36 mouse cellular contexts compared by ENCODE assay signal in the genomic region with DNA sequence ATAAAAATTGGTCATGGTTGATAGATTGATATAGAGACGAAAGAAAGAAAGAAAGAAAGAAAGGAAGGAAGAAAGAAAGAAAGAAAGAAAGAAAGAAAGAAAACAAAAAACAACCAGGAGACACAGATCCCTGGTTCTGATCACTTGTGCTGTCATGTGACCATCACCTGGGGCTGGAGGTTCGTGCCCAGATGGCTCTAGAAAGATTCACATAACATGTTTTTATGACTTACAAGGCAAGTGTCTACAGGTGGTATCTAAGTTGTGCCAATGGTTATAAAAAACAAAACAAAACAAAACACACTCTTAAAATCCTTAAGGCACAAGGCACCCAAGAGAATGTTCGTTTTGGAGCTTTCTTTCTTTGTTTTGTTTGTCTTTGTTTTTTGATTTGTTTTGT. TPM values are rescaled to one million over a fixed set of nuclear protein-coding genes. Genes with fewer than 3 reads are reported as not detected.
"Had no signal": no experiment of that assay in that cellular context is flagged by ENCODE, and none has a peak within 500 bp of the region (broad histone marks: within the 10 kb centered on the region; RNA-seq: fewer than 3 reads in every experiment).

No protein-coding gene starts in this region.

- H3K27me3 ChIP-seq: heart, embryonic 12.5 days; heart, embryonic 13.5 days; heart, embryonic 15.5 days; hindbrain, embryonic 12.5 days; hindbrain, embryonic 13.5 days; hindbrain, embryonic 15.5 days; intestine, embryonic 15.5 days; kidney, embryonic 15.5 days had no signal

- ATAC-seq: hindbrain, embryonic 16.5 days; hindbrain, postnatal 0 days; inflammation-experienced regulatory T-cells, adult 6 months; intestine, embryonic 15.5 days; intestine, embryonic 16.5 days; intestine, postnatal 0 days had no signal

- H3K4me2 ChIP-seq: heart, embryonic 11.5 days; heart, embryonic 12.5 days; heart, embryonic 13.5 days; heart, embryonic 15.5 days; hindbrain, embryonic 12.5 days; hindbrain, embryonic 13.5 days; hindbrain, embryonic 14.5 days; hindbrain, embryonic 15.5 days; intestine, embryonic 15.5 days; kidney, embryonic 15.5 days had no signal

- H3K9ac ChIP-seq: heart, embryonic 12.5 days; heart, embryonic 13.5 days; heart, embryonic 15.5 days; hindbrain, embryonic 12.5 days; hindbrain, embryonic 13.5 days; hindbrain, embryonic 14.5 days; hindbrain, embryonic 15.5 days; intestine, embryonic 15.5 days; kidney, embryonic 15.5 days had no signal

- DNase-seq: heart, postnatal 10 days; heart, postnatal 14 days; heart, postnatal 36 days; heart, postnatal 4 days; kidney, adult 11 months; kidney, adult 18-20 months; kidney, adult 2 months; kidney, adult 8-10 months; kidney, adult 9 months; kidney, postnatal 10 days; kidney, postnatal 14 days; kidney, postnatal 25 days; kidney, postnatal 36 days; kidney, postnatal 4 days; layer of hippocampus, adult 9-11 months; layer of hippocampus, postnatal 36 days had no signal

- H3K9me3 ChIP-seq: heart, embryonic 13.5 days; hindbrain, embryonic 10.5 days; hindbrain, embryonic 12.5 days; hindbrain, embryonic 13.5 days; hindbrain, embryonic 15.5 days; intestine, embryonic 15.5 days; kidney, embryonic 15.5 days had no signal

- H3K27ac ChIP-seq: heart, embryonic 13.5 days; heart, embryonic 15.5 days; hindbrain, embryonic 10.5 days; hindbrain, embryonic 12.5 days; hindbrain, embryonic 13.5 days; hindbrain, embryonic 14.5 days; hindbrain, embryonic 15.5 days; hindbrain, postnatal 0 days; intestine, embryonic 15.5 days; kidney, embryonic 15.5 days; kidney, postnatal 0 days; left cerebral cortex, adult 2 months had no signal

- H3K36me3 ChIP-seq: heart, embryonic 12.5 days; heart, embryonic 13.5 days; heart, embryonic 15.5 days; hindbrain, embryonic 10.5 days; hindbrain, embryonic 12.5 days; hindbrain, embryonic 13.5 days; hindbrain, embryonic 15.5 days; intestine, embryonic 15.5 days; kidney, embryonic 15.5 days had no signal

- H3K4me1 ChIP-seq: hindbrain, embryonic 15.5 days; intestine, embryonic 15.5 days had no signal

- H3K4me3 ChIP-seq: heart, embryonic 12.5 days; heart, embryonic 13.5 days; heart, embryonic 15.5 days; hindbrain, embryonic 10.5 days; hindbrain, embryonic 12.5 days; hindbrain, embryonic 13.5 days; hindbrain, embryonic 15.5 days; intestine, embryonic 15.5 days; kidney, embryonic 15.5 days; layer of hippocampus, adult 2 months; left cerebral cortex, adult 2 months had no signal

RNA-seq across cellular contexts. Expression of gene Car12, which starts 49.7 kb away (rescaled TPM):
- total RNA-seq: heart, postnatal 14 days; heart, postnatal 25 days; heart, postnatal 36 days had no signal
